ENCODE assay signal across 17 mouse cellular contexts in the genomic region with DNA sequence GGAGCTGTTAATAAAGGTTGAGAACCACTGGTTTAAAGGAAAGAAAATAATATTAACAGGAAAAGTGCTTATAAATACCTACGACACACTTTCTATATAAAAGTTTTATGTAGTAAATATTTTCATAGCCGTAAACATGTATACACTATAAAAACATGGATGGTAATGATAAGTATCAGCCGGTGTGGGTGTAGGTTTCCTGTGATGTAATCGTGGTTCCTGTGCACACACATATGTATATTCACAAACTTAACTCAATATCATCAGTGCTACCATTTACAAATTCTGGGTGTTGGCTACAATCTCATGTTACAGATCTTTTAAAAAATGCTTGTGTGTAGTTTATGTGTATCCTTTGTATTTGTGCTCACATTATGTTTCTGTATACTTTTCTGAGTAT.
"Had no signal": no experiment of that assay in that cellular context is flagged by ENCODE, and none has a peak within 500 bp of the region (broad histone marks: within the 10 kb centered on the region; RNA-seq: fewer than 3 reads in every experiment).

No protein-coding gene starts in this region.

- ATAC-seq: hindbrain, postnatal 0 days; inflammation-experienced regulatory T-cells, adult 6 months; intestine, embryonic 15.5 days; intestine, postnatal 0 days had no signal

- DNase-seq: gastrocnemius, postnatal 14 days; gastrocnemius, postnatal 36 days; heart, adult 11 months; heart, adult 2 months; heart, postnatal 14 days; heart, postnatal 36 days; kidney, adult 18-20 months; kidney, adult 8-10 months; kidney, postnatal 10 days; kidney, postnatal 25 days; kidney, postnatal 4 days; left cerebral cortex, postnatal 4 days; liver, embryonic 13.5 days had no signal
